Mouse (Mus musculus): ENCODE measurements around the gene Artn.
A peak's percentile ranks its signal among the peaks of the same experiment; 100 is the strongest.

Artn gene

DNA sequence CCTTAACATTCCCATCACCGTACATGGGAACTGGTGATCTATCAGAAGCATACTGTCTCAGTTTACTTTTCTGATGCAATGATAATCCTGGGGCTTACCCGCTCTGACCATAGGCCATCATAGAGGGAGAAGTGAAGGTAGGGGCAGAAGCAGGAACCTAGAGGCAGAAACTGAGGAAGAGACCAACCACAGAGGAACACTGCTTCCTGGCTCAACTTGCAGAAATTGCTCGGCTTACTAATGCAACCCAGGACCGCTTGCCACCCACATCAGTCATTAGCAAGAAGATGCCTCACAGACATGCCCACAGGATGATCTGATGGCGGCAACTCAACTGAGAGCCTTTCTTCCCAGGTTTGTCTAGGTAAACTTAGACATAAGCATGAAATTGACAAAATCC lies 10.8 kb downstream of the Artn start:
- DNase-seq (ENCODE audit: low read depth): no peak

DNA sequence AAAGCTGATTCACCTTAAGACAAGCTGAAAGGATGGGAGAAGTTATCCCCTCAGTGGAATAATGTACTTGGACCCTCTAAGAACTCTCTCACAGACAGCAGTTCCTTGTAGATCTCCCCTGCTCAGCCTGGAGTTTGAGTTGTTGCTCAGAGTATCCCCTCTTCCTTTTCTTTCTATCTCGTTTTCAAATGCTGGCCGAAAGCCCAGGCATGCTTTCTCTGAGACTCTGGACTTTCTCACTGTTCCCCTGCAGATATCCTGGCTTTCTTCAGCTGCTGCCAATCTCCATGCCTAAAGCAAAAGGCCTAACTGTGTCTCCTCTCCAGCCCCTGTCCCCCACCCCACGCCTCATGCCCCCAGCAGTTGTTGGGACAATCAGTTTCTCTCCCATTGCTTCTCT lies 11.3 kb downstream of the Artn start:
- DNase-seq (ENCODE audit: low read depth): no peak

GRCm38 (mm10) chr4:117917847-117918246 lies 11.7 kb downstream of the Artn start:
- DNase-seq (ENCODE audit: low read depth): no peak

GRCm38 (mm10) chr4:117917402-117917801 lies 12.2 kb downstream of the Artn start:
- no peak for DNase-seq (ENCODE audit: low read depth)

DNA sequence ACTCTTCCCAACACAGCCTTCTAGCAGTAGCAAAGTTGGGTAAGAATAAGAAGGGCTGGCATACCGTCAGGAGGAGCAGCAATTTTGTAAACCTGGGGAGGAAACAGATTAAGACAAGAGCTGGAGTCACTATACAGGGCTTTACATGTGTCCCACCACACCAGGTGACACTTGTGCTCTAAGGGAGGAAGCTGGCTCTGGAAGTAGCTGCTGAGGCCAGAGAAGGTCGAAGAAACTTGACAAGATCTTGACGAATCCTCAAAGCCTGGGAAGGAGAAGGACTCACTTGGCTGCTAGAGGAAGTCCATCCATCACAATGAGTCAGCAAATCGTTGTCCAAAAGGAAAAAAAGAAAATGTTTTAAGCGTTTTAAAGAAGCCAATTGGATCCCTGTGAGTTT lies 13.2 kb downstream of the Artn start:
- DNase-seq (ENCODE audit: low read depth): no peak

DNA sequence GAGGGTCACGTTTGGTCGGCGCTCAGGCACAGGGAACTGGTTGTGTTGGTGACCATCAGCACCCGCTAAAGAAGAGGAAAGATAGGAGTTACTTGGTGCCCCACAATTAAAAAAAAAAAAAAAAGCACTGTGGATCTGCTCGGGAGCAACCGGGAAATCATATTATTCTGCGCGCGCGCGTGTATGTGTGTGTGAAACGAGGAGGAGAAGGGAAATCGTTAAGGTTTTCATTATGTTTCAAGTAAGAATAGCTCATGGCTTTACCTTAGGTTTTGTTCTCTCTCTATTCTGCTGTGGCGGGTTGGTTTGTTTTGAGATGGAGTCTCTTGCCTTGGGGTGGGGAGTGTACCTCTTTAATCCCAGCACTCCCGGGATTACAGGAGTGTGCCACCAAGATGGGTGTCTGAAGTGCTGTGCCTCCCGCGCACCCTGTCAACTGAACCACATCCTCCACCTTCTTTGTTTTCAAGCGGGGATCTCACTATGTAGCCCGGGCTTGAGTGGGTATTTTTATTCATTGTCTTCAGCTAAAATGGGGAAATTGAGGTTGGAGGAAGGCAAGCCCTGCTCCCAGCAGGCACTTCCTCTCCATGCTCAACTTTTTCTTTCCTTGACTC lies 14.0 kb downstream of the Artn start:
- peak; percentile 30 for DNase-seq (ENCODE audit: low read depth)

GRCm38 (mm10) chr4:117914591-117915442 lies 14.7 kb downstream of the Artn start, which contains the start of gene Ipo13:
TSS of gene Ipo13 (minus strand) at chr4:117914999.
- peak; percentile 87 for DNase-seq (ENCODE audit: low read depth)

DNA sequence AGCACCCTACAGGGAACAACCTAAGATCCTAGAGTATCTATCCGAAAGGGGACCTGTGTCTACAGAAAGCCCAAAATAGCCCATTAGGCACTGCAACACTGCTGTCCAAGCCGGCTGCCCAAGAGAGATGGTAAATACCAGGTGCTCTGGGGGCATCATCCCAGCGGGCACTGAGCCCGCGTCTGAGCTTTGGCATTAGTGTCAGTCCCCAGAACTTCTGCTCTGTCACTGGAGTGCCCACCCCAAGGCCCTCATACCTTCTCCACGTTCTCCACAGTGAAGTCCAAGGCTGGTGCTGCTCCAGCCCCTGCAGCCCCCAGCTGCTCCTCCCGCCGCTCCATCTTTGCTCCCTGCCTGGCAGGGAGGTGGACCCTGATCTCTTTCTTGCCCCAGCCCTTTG lies 15.5 kb downstream of the Artn start:
- DNase-seq (ENCODE audit: low read depth): no peak

- no peak for DNase-seq (ENCODE audit: low read depth)
Measured at GRCm38 (mm10) chr4:117913421-117913820, 16.1 kb downstream of the Artn start.

GRCm38 (mm10) chr4:117912685-117913273 lies 16.8 kb downstream of the Artn start:
- no peak for DNase-seq (ENCODE audit: low read depth)

DNA sequence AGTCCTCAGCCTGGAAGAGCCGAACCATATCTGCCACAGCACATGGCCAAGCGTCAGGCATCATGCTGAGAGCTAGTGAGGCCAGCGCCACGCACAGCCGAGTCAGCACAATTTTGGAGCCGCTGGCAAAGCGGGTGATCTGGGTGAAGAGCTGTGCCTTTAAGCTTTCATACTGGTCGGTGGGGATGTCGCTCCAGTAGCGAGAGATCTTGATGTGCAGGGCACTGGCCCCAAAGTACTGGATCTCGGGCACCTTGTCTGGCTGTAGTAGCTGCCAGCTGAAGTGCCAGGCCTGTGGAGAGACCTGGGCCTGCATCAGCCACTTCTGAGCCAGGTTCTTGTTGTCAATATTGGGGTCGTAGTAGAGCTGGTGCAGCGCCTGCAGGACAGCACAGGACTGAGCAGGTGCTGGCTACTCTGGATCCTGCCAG lies 17.4 kb downstream of the Artn start:
- no peak for DNase-seq (ENCODE audit: low read depth)

DNA sequence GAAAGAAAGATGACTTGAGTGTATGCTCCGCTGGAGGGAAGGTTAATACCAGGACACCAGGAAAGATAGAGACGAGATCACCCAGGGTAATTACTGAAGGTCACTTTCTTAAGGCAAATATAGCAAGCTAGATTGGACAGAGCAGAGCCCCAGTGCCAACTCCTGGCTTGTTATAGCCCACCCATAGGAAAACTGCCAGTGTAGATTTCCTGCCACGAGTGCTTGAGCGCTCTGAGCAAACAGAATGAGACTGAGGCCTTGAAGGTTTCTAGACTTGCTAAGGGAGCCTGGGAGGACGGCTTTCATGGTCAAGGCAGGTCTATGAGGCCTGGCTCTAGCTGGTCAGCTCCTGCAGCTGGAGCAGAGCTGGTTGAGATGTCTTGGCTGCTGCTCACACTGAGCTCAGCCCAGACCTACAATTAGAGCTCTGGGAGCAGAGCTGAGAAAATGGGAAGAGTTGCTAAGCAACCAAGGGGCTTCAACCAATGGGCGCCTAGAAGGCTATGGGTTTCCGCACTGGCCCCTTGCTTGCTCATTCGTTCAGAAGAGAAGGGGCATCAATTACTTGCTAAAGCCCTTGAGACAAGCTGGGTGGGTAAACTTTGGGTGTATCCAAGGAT lies 20.6 kb downstream of the Artn start:
- no peak for DNase-seq (ENCODE audit: low read depth)

- no peak for DNase-seq (ENCODE audit: low read depth)
Measured at GRCm38 (mm10) chr4:117906196-117906595, 23.4 kb downstream of the Artn start.

DNA sequence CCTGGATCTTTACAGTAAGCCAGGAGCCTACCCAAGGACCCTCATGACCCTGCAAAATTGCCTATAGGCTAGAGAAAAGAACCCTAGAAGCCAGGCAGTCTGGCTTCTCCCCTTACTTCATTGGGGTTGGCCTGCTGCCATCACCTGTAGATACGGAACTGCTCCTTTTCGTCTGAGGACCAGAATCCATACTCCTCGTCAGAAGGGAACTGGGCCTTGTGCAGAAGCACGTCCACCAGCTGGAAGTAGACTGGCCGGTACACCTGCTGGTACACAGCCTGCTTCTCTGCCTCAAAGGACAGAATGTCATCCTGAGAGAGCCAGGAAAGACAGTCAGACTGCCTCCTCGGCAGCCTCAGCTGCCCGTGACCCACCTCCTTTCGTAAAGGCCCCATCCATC lies 24.8 kb downstream of the Artn start:
- DNase-seq (ENCODE audit: low read depth): no peak

DNA sequence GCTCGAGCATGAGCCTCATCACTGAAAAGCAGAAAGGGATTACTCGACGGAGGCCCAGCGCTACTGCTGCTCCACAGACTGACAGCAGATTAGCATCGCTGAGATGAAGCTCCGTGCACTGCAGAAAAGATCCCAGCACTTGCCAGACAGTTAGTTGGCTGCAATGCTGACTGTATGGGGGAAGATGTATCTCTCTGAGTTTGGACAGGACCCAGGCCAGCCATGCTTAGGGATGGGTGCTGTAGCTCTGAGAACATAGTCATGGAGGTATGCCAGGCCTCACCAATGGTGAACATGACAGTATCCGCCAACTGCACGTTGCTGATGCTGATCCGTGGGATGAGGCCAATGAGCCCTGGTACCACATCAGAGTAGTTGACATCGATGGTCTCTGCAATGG lies 25.5 kb downstream of the Artn start:
- no peak for DNase-seq (ENCODE audit: low read depth)

DNA sequence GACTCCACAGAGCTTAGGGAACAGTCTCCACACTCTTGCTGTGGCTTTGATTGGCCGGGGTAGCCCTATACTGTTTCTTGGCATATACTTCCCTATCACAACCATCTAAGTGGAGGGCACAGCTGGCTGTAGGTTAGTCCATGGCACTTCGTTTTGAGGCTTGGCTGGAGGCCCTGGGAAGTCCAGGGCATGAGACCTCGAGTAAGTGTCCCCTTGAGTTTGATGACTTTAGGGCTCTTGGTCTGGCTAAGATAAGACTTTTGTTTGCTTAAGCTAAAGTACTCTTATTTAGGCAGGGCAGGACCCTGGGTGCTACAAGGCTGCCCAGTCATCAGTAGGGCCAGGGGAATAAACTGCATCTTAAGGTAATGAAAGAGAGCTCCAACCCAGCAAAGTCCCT lies 31.5 kb downstream of the Artn start:
- no peak for DNase-seq (ENCODE audit: low read depth)

- no peak for DNase-seq (ENCODE audit: low read depth)
Measured at GRCm38 (mm10) chr4:117896031-117896430, 33.5 kb downstream of the Artn start.

DNA sequence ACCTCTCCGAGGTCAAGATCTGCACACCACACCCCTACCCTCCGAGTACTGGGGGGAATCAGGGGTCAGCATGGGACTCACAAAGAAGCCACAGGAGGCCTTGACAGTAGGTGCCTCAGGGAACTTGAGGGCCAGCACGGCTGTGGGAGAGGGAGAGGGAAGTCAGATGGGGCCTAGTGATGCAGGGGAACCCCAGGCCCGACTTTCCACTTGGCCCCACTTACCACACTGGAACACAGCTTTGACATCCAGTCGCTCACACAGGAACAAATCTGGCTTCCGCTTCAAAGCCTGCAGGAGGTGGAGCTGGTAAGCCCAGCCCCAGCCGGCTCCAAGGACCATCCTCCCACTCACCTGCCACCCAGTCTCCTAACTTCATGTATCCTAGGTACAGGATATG lies 34.2 kb downstream of the Artn start:
- DNase-seq (ENCODE audit: low read depth): no peak

GRCm38 (mm10) chr4:117894601-117895000 lies 35.0 kb downstream of the Artn start:
- no peak for DNase-seq (ENCODE audit: low read depth)

DNA sequence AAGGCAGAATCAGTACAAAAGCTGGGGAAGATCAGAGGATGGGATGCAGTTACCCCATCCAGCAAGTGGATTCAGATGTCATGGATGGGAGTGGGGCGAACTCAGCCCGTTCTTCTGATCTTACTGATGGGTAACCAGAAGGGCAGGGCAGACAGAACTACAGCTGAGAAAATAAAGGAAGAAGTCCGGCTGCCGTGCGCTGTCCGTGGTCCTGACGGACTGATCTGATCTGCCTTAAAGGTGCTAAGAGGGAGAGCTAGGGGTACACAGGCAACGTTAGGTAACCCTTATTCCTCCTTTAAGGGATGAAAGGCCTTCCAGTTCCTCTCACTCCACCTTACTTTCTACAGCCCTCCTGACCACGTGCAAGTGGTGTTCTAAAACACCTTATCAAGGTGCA lies 36.2 kb downstream of the Artn start:
- peak; percentile 71 for DNase-seq (ENCODE audit: low read depth)

DNA sequence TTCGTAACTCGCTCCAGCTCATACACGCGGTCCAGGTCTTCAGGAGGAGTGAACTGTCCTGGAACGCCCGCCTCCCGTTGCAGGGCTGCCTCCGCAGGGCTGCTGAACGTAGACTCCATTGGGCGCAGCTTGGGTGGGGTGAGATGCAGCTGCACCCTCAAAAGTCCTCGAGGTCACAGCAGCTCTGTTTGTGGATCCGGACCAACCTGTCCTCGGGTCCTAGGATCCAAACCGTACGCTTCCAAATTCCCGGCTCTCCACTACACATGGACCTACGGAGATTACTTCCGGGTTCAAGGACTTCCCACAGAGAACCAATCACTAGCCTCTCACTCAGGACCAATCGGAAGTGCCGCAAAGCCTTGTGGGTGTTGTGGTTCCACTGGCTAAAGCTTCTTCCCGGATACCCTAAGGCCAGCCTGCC lies 37.8 kb downstream of the Artn start, which contains the start of gene Dph2:
Gene Dph2 (minus strand): TSS at position 295 of the 424 bp plus-strand sequence.
- peak; percentile 86 for DNase-seq (ENCODE audit: low read depth)

DNA sequence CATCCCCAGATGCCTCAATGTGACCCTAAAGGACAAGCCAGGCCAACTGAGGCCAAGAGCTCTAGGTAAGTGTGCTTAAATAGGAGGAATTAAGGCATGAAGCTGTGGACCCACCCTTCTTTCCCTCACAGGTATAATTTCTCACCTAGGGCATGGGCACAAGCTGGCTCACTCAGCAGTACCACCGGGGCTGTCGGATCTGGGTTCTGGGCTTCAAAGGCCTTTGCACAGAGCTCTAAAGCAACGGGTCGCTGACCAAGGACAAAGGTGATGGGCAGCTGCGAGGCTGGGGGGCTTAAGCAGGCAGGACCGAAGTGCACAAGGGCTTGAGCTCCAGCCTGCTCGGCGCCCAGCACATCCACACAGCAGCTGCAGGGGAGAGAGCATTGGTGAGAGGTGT lies 38.8 kb downstream of the Artn start:
- DNase-seq (ENCODE audit: low read depth): no peak

- DNase-seq (ENCODE audit: low read depth): no peak
Measured at GRCm38 (mm10) chr4:117890031-117890430, 39.5 kb downstream of the Artn start.
